ENCODE assay signal across 24 mouse cellular contexts in the genomic region with DNA sequence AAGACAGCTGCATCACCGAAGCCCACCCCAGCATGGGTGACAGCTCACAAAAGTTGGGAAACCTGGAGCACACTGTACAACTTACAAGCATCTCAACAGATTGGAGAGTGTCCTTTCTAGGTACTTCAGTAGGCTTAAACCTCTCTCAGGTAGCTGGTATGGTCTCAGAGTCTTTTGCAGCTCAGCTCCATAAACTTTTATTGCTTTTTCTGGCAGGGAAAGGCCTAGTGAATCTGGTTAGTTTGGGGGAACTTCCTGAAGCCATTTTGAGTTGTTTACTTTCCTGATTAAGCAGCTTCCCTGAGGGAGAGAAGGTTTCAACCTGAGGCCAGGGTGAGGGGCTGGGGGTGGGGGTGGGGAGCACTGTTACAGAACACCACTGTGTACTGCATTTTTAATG. TPM values are rescaled to one million over a fixed set of nuclear protein-coding genes. Genes with fewer than 3 reads are reported as not detected.
A peak's percentile ranks its signal among the peaks of the same experiment; 100 is the strongest.
DNase-seq lines count a peak whose midpoint lies in the region; ATAC-seq and TF ChIP-seq lines count a peak whose summit lies in the region.
"Had no signal": no experiment of that assay in that cellular context is flagged by ENCODE, and none has a peak within 500 bp of the region (broad histone marks: within the 10 kb centered on the region; RNA-seq: fewer than 3 reads in every experiment).

No protein-coding gene starts in this region.

- intact Hi-C loops in heart, postnatal 14 days (cut with DNase I) = loop anchor here (5.0 kb wide), 1 partner anchor 40 kb away; no protein-coding TSS in a partner anchor

- H3K9me3 ChIP-seq in kidney, embryonic 15.5 days (replicated peaks) = no peaks in the 10 kb centered on the region
- H3K9me3 ChIP-seq in lung, embryonic 16.5 days (ENCODE audit: control insufficient read depth, low read length) = no peaks in the 10 kb centered on the region
- H3K9me3 ChIP-seq in intestine, postnatal 0 days (ENCODE audit: control insufficient read depth) = no peaks in the 10 kb centered on the region
- H3K9me3 ChIP-seq: embryonic facial prominence, embryonic 12.5 days; hindbrain, embryonic 13.5 days had no signal

- 79% methylated on average over 1 of the region's 1 CpGs for WGBS in kidney, embryonic 15.5 days
- WGBS in lung, embryonic 16.5 days = 90% methylated on average over 1 of the region's 1 CpGs
- WGBS in intestine, postnatal 0 days = 81% methylated on average over 1 of the region's 1 CpGs

- DNase-seq in kidney, adult 9 months = no peak
- DNase-seq in lung, adult 18-20 months = no peak
- no peak for DNase-seq in heart, postnatal 14 days
- DNase-seq: adrenal gland, postnatal 25 days; B cell, adult 2 months; cerebellum, adult 11-12 months; cerebellum, adult 9-11 months; gastrocnemius, postnatal 36 days; heart, adult 18-20 months; heart, postnatal 4 days; kidney, postnatal 25 days; liver; lung, postnatal 10 days; midbrain, embryonic 14.5 days; retina, postnatal 1 day; right cerebral cortex, postnatal 14 days had no signal

- H3K4me1 ChIP-seq in kidney, embryonic 15.5 days = peaks cover 15% of the 10 kb centered on the region
- H3K4me1 ChIP-seq in lung, embryonic 16.5 days (replicated peaks; ENCODE audit: control insufficient read depth, insufficient read depth, low read length) = 0 out of 2 replicates have a peak, but pooled peaks cover 5% of the 10 kb centered on the region
- no peaks in the 10 kb centered on the region for H3K4me1 ChIP-seq in intestine, postnatal 0 days (replicated peaks; ENCODE audit: control insufficient read depth, insufficient read depth, low read length)
- H3K4me1 ChIP-seq: hindbrain, embryonic 13.5 days had no signal

- H3K9ac ChIP-seq in kidney, embryonic 15.5 days = no peak overlapping the region
- no peak overlapping the region for H3K9ac ChIP-seq in lung, embryonic 16.5 days (ENCODE audit: low read length)
- no peak overlapping the region for H3K9ac ChIP-seq in intestine, postnatal 0 days (ENCODE audit: low read depth, low read length)
- H3K9ac ChIP-seq: embryonic facial prominence, embryonic 12.5 days; hindbrain, embryonic 13.5 days; liver, embryonic 14.5 days had no signal

- no peaks in the 10 kb centered on the region for H3K27me3 ChIP-seq in kidney, embryonic 15.5 days
- no peaks in the 10 kb centered on the region for H3K27me3 ChIP-seq in lung, embryonic 16.5 days (ENCODE audit: control insufficient read depth, insufficient read depth, low read depth, low read length)
- no peaks in the 10 kb centered on the region for H3K27me3 ChIP-seq in intestine, postnatal 0 days (replicated peaks; ENCODE audit: control insufficient read depth, insufficient read depth, low read length)
- H3K27me3 ChIP-seq: embryonic facial prominence, embryonic 12.5 days; hindbrain, embryonic 13.5 days had no signal

- no peak overlapping the region for H3K4me3 ChIP-seq in kidney, embryonic 15.5 days (replicated peaks)
- H3K4me3 ChIP-seq in lung, embryonic 16.5 days (ENCODE audit: low read length) = no peak overlapping the region
- no peak overlapping the region for H3K4me3 ChIP-seq in intestine, postnatal 0 days (ENCODE audit: low read depth, low read length)
- H3K4me3 ChIP-seq: embryonic facial prominence, embryonic 12.5 days; hindbrain, embryonic 13.5 days had no signal

- no peak overlapping the region for H3K4me2 ChIP-seq in kidney, embryonic 15.5 days
- H3K4me2 ChIP-seq in lung, embryonic 16.5 days (ENCODE audit: low read depth, low read length) = no peak overlapping the region
- H3K4me2 ChIP-seq in intestine, postnatal 0 days (replicated peaks; ENCODE audit: low read depth) = no peak overlapping the region
- H3K4me2 ChIP-seq: embryonic facial prominence, embryonic 12.5 days; heart, embryonic 11.5 days; hindbrain, embryonic 13.5 days had no signal

- no peaks in the 10 kb centered on the region for H3K36me3 ChIP-seq in kidney, embryonic 15.5 days
- H3K36me3 ChIP-seq in lung, embryonic 16.5 days (ENCODE audit: control insufficient read depth, insufficient read depth, low read length) = no peaks in the 10 kb centered on the region
- H3K36me3 ChIP-seq in intestine, postnatal 0 days (ENCODE audit: control insufficient read depth, insufficient read depth) = no peaks in the 10 kb centered on the region
- H3K36me3 ChIP-seq: embryonic facial prominence, embryonic 12.5 days; hindbrain, embryonic 13.5 days had no signal

- peak overlapping the region; percentile 75 for H3K27ac ChIP-seq in kidney, embryonic 15.5 days
- peak overlapping the region; percentile 46; the same call in 1 of the 2 replicates for H3K27ac ChIP-seq in lung, embryonic 16.5 days (ENCODE audit: low read length)
- H3K27ac ChIP-seq in intestine, postnatal 0 days (ENCODE audit: low read depth, low read length) = no peak overlapping the region
- H3K27ac ChIP-seq: embryonic facial prominence, embryonic 12.5 days; hindbrain, embryonic 13.5 days; liver, embryonic 14.5 days had no signal

- peak; percentile 54; the same call in 1 of the 2 replicates for ATAC-seq in kidney, embryonic 15.5 days (replicated peaks; ENCODE audit: low FRiP score)
- no peak for ATAC-seq in lung, embryonic 16.5 days (ENCODE audit: low read depth)
- peak; percentile 22; the same call in 1 of the 2 replicates for ATAC-seq in intestine, postnatal 0 days
- ATAC-seq: forebrain, embryonic 14.5 days had no signal

- TF ChIP-seq CTCF in intestine, postnatal 0 days (IDR thresholded peaks at IDR 0.05; ENCODE audit: low read depth) = no peak

RNA-seq across cellular contexts. Expression of a gene that starts 31.1 kb away (rescaled TPM):
- 130 and 140 TPM in 2 replicates for polyA plus RNA-seq in kidney, embryonic 15.5 days (2015; fragmentation: Nextera tagmentation; extraction: Ambion mirVana)
- polyA plus RNA-seq in lung, embryonic 16.5 days (2015; fragmentation: Nextera tagmentation; extraction: Ambion mirVana) = 144 and 149 TPM in 2 replicates
- 15.7 and 18.6 TPM in 2 replicates for polyA plus RNA-seq in intestine, postnatal 0 days (2015; fragmentation: Nextera tagmentation; extraction: Ambion mirVana)
- total RNA-seq in heart, postnatal 14 days (2021) = 100 to 1,000 TPM; 128 to 131 TPM
